Mouse (Mus musculus): ENCODE measurements around the gene Rcn1. TPM values are rescaled to one million over a fixed set of nuclear protein-coding genes. Genes with fewer than 3 reads are reported as not detected.

The Rcn1 gene
- 122 and 143 TPM in 2 replicates for polyA plus RNA-seq (2014; fragmentation: Nextera tagmentation; extraction: Ambion mirVana)

DNA sequence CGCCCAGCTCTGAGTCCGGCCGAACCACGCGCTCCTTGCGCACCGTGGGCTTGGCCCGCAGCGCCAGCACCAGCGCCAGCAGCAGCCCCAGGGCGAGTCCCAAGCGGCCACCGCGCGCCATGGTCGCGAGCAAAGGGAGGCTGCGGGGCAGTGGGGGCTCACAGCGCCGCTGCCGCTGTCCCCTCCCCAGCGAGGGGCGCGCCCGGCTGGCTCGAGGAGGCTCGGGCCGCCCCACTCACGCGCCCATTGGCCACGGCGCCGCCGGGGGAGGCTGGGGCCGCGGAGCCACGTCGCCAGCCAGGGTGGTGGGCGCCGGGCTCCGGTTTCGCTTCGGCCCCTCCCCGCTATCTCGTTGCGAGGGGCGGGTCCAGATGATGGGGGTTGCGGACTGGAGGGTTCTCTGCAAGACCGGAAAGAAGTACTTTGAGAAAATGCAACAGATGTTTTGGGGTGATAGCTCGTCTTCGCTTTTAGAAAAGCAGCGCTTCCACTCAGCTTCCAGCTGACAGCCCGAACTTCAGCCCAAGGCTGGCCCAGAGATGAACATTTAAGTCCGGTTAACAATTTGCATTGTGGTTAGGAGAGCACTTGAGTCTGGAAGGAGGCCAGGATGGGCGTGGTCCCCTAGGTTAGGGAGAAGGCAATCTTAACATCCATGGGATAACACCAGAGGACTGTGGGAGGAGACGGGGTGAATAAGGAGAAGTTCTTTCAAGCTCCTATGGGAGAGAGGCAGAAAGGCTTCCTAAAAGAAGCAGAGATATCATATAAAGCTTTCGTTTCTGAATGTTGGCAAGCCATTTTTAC lies at the start of gene Rcn1:
TSS of gene Rcn1 (minus strand) at position 235 of the 807 bp plus-strand sequence.
- Histone ChIP-seq H3K9me3 (ENCODE audit: control insufficient read depth, low read length) (no peaks in the 10 kb centered on the region), H3K27ac (ENCODE audit: low read depth) (peak within 1 kb of the TSS; percentile 88), H3K4me1 (replicated peaks; ENCODE audit: control insufficient read depth, insufficient read depth, low read length) (peaks cover 23% of the 10 kb centered on the region), H3K4me2 (ENCODE audit: low read length) (peak within 1 kb of the TSS; percentile 68), H3K36me3 (ENCODE audit: control insufficient read depth, insufficient read depth, low read length) (peaks cover 13% of the 10 kb centered on the region), H3K27me3 (replicated peaks; ENCODE audit: control insufficient read depth, insufficient read depth, low read length) (no peaks in the 10 kb centered on the region), H3K9ac (ENCODE audit: low read length) (peak within 1 kb of the TSS; percentile 89), H3K4me3 (ENCODE audit: low read depth, low read length) (peak within 1 kb of the TSS; percentile 80)
- WGBS: 1% methylated on average over 55 of the region's 57 CpGs
- peak; percentile 91 for DNase-seq (ENCODE audit: low spot score)
- peak; percentile 96 for ATAC-seq (replicated peaks; ENCODE audit: low FRiP score, low TSS enrichment, low read depth)

DNA sequence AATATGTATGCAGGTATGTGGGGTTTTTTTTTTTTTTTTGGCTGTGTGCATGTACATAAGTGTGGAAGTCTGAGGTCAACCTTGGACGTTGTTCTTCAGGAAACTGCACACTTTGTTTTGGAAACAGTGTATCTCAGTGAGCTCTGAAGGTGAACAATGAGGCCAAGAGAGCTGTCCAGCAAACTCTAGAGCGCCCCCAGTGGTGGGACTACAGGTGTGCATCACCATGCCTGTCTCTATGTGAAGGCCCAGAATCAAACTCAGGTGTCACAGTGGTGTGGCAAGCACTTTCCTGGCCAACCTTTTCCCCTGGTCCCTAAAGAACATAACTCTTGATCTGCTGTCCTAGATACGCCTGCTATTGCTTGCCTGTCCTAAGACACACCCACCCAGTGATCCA lies 45.0 kb upstream of the Rcn1 start:
- no peak overlapping the region for H3K4me3 ChIP-seq (ENCODE audit: low read depth, low read length)
- 36% methylated on average over 3 of the region's 3 CpGs for WGBS
- H3K9me3 ChIP-seq (ENCODE audit: control insufficient read depth, low read length): no peaks in the 10 kb centered on the region
- no peaks in the 10 kb centered on the region for H3K36me3 ChIP-seq (ENCODE audit: control insufficient read depth, insufficient read depth, low read length)
- H3K4me1 ChIP-seq (replicated peaks; ENCODE audit: control insufficient read depth, insufficient read depth, low read length): 0 out of 2 replicates have a peak, but pooled peaks cover 4% of the 10 kb centered on the region
- no peak overlapping the region for H3K9ac ChIP-seq (ENCODE audit: low read length)
- H3K4me2 ChIP-seq (ENCODE audit: low read length): no peak overlapping the region
- DNase-seq (ENCODE audit: low spot score) (no peak), ATAC-seq (replicated peaks; ENCODE audit: low FRiP score, low TSS enrichment, low read depth) (no peak)
- H3K27me3 ChIP-seq (replicated peaks; ENCODE audit: control insufficient read depth, insufficient read depth, low read length): no peaks in the 10 kb centered on the region
- no peak overlapping the region for H3K27ac ChIP-seq (ENCODE audit: low read depth)

DNA sequence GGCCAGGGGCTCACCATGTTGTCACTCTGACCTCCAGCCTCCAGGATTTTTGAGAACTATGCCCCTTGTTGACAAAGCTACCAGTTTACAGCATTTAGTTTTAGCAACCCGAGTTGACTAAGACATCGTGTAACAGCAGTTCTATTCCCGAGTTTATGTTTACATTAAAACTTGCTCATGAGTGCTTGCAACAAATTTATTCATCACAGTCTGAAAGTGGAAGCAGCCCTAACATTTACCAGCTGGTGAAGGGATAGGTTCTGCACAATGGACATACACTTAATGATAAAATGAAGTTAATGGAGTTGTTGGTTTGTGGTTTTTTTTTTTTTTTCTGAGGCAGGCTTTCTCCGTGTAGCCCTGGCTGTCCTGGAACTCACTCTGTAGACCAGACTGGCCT lies 39.9 kb upstream of the Rcn1 start:
- no peaks in the 10 kb centered on the region for H3K27me3 ChIP-seq (replicated peaks; ENCODE audit: control insufficient read depth, insufficient read depth, low read length)
- H3K27ac ChIP-seq (ENCODE audit: low read depth): no peak overlapping the region
- H3K36me3 ChIP-seq (ENCODE audit: control insufficient read depth, insufficient read depth, low read length): no peaks in the 10 kb centered on the region
- no peak overlapping the region for H3K4me3 ChIP-seq (ENCODE audit: low read depth, low read length)
- no peaks in the 10 kb centered on the region for H3K9me3 ChIP-seq (ENCODE audit: control insufficient read depth, low read length)
- DNase-seq (ENCODE audit: low spot score) (no peak), ATAC-seq (replicated peaks; ENCODE audit: low FRiP score, low TSS enrichment, low read depth) (no peak)
- no peak overlapping the region for H3K4me2 ChIP-seq (ENCODE audit: low read length)
- WGBS: 46% methylated on average over 4 of the region's 4 CpGs
- H3K9ac ChIP-seq (ENCODE audit: low read length): no peak overlapping the region
- H3K4me1 ChIP-seq (replicated peaks; ENCODE audit: control insufficient read depth, insufficient read depth, low read length): no peaks in the 10 kb centered on the region

DNA sequence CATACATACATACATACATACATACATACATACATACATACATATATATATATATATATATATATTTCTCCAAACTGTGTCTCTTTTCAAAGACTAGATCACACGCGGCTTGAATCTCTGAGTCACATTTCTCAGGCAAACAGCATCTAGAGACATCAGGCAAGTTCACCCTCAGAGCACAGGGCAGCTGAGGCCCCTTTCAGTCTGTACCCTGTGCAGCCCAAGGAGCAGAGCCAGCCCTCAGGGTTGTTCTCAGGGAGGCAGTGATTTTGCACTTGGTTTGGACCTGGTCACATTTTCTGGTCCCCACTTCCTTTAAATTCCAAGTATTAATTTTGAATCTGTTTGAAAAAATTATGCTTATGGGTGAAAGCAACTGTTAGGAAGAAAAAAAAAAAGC lies 39.4 kb upstream of the Rcn1 start:
- H3K4me1 ChIP-seq (replicated peaks; ENCODE audit: control insufficient read depth, insufficient read depth, low read length): no peaks in the 10 kb centered on the region
- H3K9ac ChIP-seq (ENCODE audit: low read length): no peak overlapping the region
- H3K36me3 ChIP-seq (ENCODE audit: control insufficient read depth, insufficient read depth, low read length): no peaks in the 10 kb centered on the region
- no peak overlapping the region for H3K4me2 ChIP-seq (ENCODE audit: low read length)
- H3K4me3 ChIP-seq (ENCODE audit: low read depth, low read length): no peak overlapping the region
- no peaks in the 10 kb centered on the region for H3K27me3 ChIP-seq (replicated peaks; ENCODE audit: control insufficient read depth, insufficient read depth, low read length)
- ATAC-seq (replicated peaks; ENCODE audit: low FRiP score, low TSS enrichment, low read depth): no peak
- 80% methylated on average over 2 of the region's 2 CpGs for WGBS
- H3K9me3 ChIP-seq (ENCODE audit: control insufficient read depth, low read length): no peaks in the 10 kb centered on the region
- DNase-seq (ENCODE audit: low spot score): no peak
- no peak overlapping the region for H3K27ac ChIP-seq (ENCODE audit: low read depth)

DNA sequence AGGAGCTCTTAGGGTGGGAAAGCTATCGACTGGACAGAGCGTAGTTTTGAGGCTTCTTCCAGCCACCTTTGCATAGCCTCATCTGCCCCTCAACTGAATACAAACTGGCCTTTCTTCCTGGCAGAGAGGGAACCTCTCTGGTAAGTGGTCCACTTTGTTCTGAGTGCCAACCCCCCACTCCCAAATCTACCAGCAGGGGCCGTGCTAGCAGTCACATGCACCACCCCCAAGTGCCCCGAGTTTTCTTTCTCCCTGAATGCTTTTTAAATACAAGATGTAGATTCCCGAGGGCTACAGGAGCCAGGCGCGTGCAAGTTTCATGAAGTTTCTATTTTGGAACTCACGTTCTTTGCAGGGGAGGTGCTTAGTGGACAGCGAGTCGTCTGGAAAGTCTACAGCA lies 33.8 kb upstream of the Rcn1 start:
- no peak for ATAC-seq (replicated peaks; ENCODE audit: low FRiP score, low TSS enrichment, low read depth)
- WGBS: 8% methylated on average over 10 of the region's 10 CpGs
- Histone ChIP-seq H3K9me3 (ENCODE audit: control insufficient read depth, low read length) (no peaks in the 10 kb centered on the region), H3K27me3 (replicated peaks; ENCODE audit: control insufficient read depth, insufficient read depth, low read length) (no peaks in the 10 kb centered on the region), H3K4me1 (replicated peaks; ENCODE audit: control insufficient read depth, insufficient read depth, low read length) (no peaks in the 10 kb centered on the region), H3K36me3 (ENCODE audit: control insufficient read depth, insufficient read depth, low read length) (no peaks in the 10 kb centered on the region), H3K27ac (ENCODE audit: low read depth) (no peak overlapping the region), H3K4me2 (ENCODE audit: low read length) (peak overlapping the region; percentile 36), H3K4me3 (ENCODE audit: low read depth, low read length) (no peak overlapping the region), H3K9ac (ENCODE audit: low read length) (no peak overlapping the region)
- DNase-seq (ENCODE audit: low spot score): no peak

DNA sequence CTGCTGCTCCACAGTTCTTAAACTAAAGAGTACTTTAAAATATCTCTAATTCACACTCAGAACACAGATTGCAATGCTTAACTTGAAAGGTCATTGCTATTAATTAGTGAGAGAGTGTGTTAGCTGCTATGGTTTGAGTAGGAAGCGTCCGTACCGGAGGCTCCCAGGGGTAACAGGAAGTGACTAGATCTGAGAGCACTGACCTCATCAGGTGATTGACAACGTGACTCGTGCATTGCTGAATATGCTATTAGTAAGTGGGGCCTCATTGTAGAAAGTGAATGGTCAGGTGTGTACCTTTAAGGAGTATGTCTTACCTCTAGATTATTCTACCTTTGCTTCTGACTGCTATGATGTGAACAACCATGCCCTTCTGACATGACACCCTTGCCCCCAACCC lies 31.3 kb upstream of the Rcn1 start:
- no peak overlapping the region for H3K4me2 ChIP-seq (ENCODE audit: low read length)
- no peak overlapping the region for H3K9ac ChIP-seq (ENCODE audit: low read length)
- H3K27me3 ChIP-seq (replicated peaks; ENCODE audit: control insufficient read depth, insufficient read depth, low read length): no peaks in the 10 kb centered on the region
- H3K9me3 ChIP-seq (ENCODE audit: control insufficient read depth, low read length): no peaks in the 10 kb centered on the region
- H3K36me3 ChIP-seq (ENCODE audit: control insufficient read depth, insufficient read depth, low read length): no peaks in the 10 kb centered on the region
- ATAC-seq (replicated peaks; ENCODE audit: low FRiP score, low TSS enrichment, low read depth) (no peak), DNase-seq (ENCODE audit: low spot score) (no peak)
- no peak overlapping the region for H3K4me3 ChIP-seq (ENCODE audit: low read depth, low read length)
- WGBS: 83% methylated on average over 5 of the region's 5 CpGs
- H3K27ac ChIP-seq (ENCODE audit: low read depth): no peak overlapping the region
- H3K4me1 ChIP-seq (replicated peaks; ENCODE audit: control insufficient read depth, insufficient read depth, low read length): no peaks in the 10 kb centered on the region

DNA sequence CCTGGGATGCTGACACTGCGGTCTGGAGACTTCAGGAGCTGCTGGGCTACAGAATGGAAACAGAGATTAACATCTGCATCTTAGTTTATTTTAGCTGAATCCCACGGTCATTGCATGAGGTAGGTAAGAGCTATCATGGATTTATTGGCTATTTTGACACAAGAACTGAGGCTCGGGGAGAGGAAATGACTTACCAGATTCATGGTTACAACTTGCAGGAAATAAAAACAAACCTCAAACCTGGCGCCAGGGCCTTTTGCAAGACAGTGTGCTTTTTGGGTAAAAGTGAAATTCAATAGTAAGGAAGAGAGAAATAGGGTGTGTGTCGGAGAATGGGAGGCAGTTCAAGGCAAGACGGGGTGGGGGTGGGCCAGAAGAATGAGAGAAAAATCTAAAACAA lies 30.8 kb upstream of the Rcn1 start:
- H3K4me1 ChIP-seq (replicated peaks; ENCODE audit: control insufficient read depth, insufficient read depth, low read length): no peaks in the 10 kb centered on the region
- no peak for DNase-seq (ENCODE audit: low spot score)
- no peaks in the 10 kb centered on the region for H3K27me3 ChIP-seq (replicated peaks; ENCODE audit: control insufficient read depth, insufficient read depth, low read length)
- no peak for ATAC-seq (replicated peaks; ENCODE audit: low FRiP score, low TSS enrichment, low read depth)
- no peak overlapping the region for H3K9ac ChIP-seq (ENCODE audit: low read length)
- H3K9me3 ChIP-seq (ENCODE audit: control insufficient read depth, low read length): no peaks in the 10 kb centered on the region
- H3K27ac ChIP-seq (ENCODE audit: low read depth): no peak overlapping the region
- no peak overlapping the region for H3K4me2 ChIP-seq (ENCODE audit: low read length)
- 50% methylated on average over 6 of the region's 6 CpGs for WGBS
- no peak overlapping the region for H3K4me3 ChIP-seq (ENCODE audit: low read depth, low read length)
- no peaks in the 10 kb centered on the region for H3K36me3 ChIP-seq (ENCODE audit: control insufficient read depth, insufficient read depth, low read length)

DNA sequence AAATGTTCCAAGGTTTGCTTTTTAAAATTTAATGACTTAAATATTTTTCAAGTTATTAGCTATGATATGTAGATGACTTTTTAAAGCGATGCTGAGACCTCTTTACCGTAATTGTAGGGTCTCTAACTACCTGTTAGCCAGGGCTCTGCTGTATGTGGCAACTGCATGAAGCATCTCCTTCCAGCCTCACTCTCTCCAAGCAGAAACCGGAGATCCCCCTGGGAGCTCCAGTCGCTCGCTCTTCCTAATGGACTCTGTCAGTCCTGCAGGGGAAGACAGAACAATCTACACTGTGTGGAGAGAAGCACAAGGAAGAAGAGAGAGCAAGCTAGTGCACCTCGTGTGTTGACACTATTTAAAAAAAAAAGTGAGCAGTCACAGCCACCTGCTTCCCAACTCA lies 29.3 kb upstream of the Rcn1 start:
- Histone ChIP-seq H3K9ac (ENCODE audit: low read length) (no peak overlapping the region), H3K27me3 (replicated peaks; ENCODE audit: control insufficient read depth, insufficient read depth, low read length) (no peaks in the 10 kb centered on the region), H3K4me3 (ENCODE audit: low read depth, low read length) (no peak overlapping the region), H3K9me3 (ENCODE audit: control insufficient read depth, low read length) (no peaks in the 10 kb centered on the region), H3K4me2 (ENCODE audit: low read length) (no peak overlapping the region), H3K36me3 (ENCODE audit: control insufficient read depth, insufficient read depth, low read length) (no peaks in the 10 kb centered on the region), H3K27ac (ENCODE audit: low read depth) (no peak overlapping the region), H3K4me1 (replicated peaks; ENCODE audit: control insufficient read depth, insufficient read depth, low read length) (no peaks in the 10 kb centered on the region)
- WGBS: 25% methylated on average over 6 of the region's 6 CpGs
- ATAC-seq (replicated peaks; ENCODE audit: low FRiP score, low TSS enrichment, low read depth): no peak
- no peak for DNase-seq (ENCODE audit: low spot score)

DNA sequence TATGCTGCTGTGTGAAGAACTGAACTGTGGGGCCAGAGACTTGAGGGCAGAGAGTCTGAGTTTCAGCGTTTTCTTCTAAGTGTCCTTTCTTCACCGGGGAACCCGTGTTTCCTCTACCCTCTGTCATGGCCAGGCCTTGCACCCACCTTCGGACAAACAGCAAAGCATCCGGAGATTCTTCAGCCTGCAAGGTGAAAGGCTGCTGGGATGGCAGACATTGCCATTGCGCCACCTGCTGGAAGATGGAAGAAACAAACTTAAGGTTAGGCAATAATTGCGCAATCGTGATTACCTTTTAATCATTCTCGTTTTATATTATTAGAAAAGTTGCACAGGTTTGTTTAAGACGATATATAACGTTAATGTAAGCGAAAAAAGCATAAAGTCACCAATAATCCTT lies 28.9 kb upstream of the Rcn1 start:
- no peak for ATAC-seq (replicated peaks; ENCODE audit: low FRiP score, low TSS enrichment, low read depth)
- no peaks in the 10 kb centered on the region for H3K9me3 ChIP-seq (ENCODE audit: control insufficient read depth, low read length)
- no peaks in the 10 kb centered on the region for H3K4me1 ChIP-seq (replicated peaks; ENCODE audit: control insufficient read depth, insufficient read depth, low read length)
- H3K36me3 ChIP-seq (ENCODE audit: control insufficient read depth, insufficient read depth, low read length): no peaks in the 10 kb centered on the region
- no peaks in the 10 kb centered on the region for H3K27me3 ChIP-seq (replicated peaks; ENCODE audit: control insufficient read depth, insufficient read depth, low read length)
- peak; percentile 81 for DNase-seq (ENCODE audit: low spot score)
- H3K4me2 ChIP-seq (ENCODE audit: low read length): no peak overlapping the region
- no peak overlapping the region for H3K4me3 ChIP-seq (ENCODE audit: low read depth, low read length)
- H3K9ac ChIP-seq (ENCODE audit: low read length): no peak overlapping the region
- 4% methylated on average over 12 of the region's 12 CpGs for WGBS
- H3K27ac ChIP-seq (ENCODE audit: low read depth): no peak overlapping the region

Data from intestine, embryonic 14.5 days (tissue).